Mouse (Mus musculus) limb, embryonic 14.5 days (tissue): ENCODE data around the gene Ctcfl. TPM values are rescaled to one million over a fixed set of nuclear protein-coding genes. Genes with fewer than 3 reads are reported as not detected.
A peak's percentile ranks its signal among the peaks of the same experiment; 100 is the strongest.

ENCODE experiments used
- ATAC-seq: fragments of 200-750 bp; cut with Nextera tagmentation; 2 replicates; pipeline ENCODE4 v1.8.0; 2017; ENCODE audit warnings: low read depth, moderate number of reproducible peaks, moderate TSS enrichment; ENCODE audit not compliant: low FRiP score
- DNase-seq: peaks from one replicate; pipeline ENCODE4 v3.0.0-alpha.2; 2015; ENCODE audit warnings: low spot score
- H3K27ac ChIP-seq: fragments of 300-500 bp; sonication (generic); replicated peaks from 2 replicates; pipeline ENCODE4 v1.5.1; 2014; ENCODE audit warnings: low read depth, mild to moderate bottlenecking, low read length, moderate library complexity, mixed read lengths
- H3K27me3 ChIP-seq: fragments of 300-500 bp; sonication (generic); 2 replicates; pipeline ENCODE4 v1.6.1; 2014; ENCODE audit warnings: low read length, mixed read lengths; ENCODE audit not compliant: control insufficient read depth, insufficient read depth
- H3K36me3 ChIP-seq: fragments of 300-500 bp; sonication (generic); 2 replicates; pipeline ENCODE4 v1.6.1; 2014; ENCODE audit warnings: mild to moderate bottlenecking, low read length, moderate library complexity, mixed read lengths; ENCODE audit not compliant: control insufficient read depth, insufficient read depth
- H3K4me1 ChIP-seq: fragments of 300-500 bp; sonication (generic); 2 replicates; pipeline ENCODE4 v1.6.1; 2014; ENCODE audit warnings: antibody characterized with exemption, low read length, mixed read lengths; ENCODE audit not compliant: control insufficient read depth, insufficient read depth
- H3K4me2 ChIP-seq: fragments of 300-500 bp; sonication (generic); replicated peaks from 2 replicates; pipeline ENCODE4 v1.6.1; 2014; ENCODE audit warnings: low read depth, mild to moderate bottlenecking, low read length, moderate library complexity; ENCODE audit not compliant: severe bottlenecking
- H3K4me3 ChIP-seq: fragments of 300-500 bp; sonication (generic); replicated peaks from 2 replicates; pipeline ENCODE4 v1.5.1; 2014; ENCODE audit warnings: low read length
- H3K9ac ChIP-seq: fragments of 300-500 bp; sonication (generic); 2 replicates; pipeline ENCODE4 v1.6.1; 2014; ENCODE audit warnings: mild to moderate bottlenecking, low read depth, low read length, moderate library complexity; ENCODE audit not compliant: severe bottlenecking
- H3K9me3 ChIP-seq: fragments of 300-500 bp; sonication (generic); 2 replicates; pipeline ENCODE4 v1.6.1; 2016; ENCODE audit warnings: low read length; ENCODE audit not compliant: control insufficient read depth
- POLR2A ChIP-seq: fragments of 200-500 bp; IDR thresholded peaks from 2 replicates; pipeline ENCODE4 v1.8.0; 2012; ENCODE audit warnings: inconsistent platforms, mild to moderate bottlenecking, moderate library complexity, borderline replicate concordance; ENCODE audit not compliant: insufficient read depth, insufficient read length; ENCODE audit errors: extremely low read depth
- WGBS: fragments of 180-500 bp; shearing (Covaris S2); extraction: QIAGEN DNeasy Blood & Tissue Kit; methylation state at CpG from one replicate; pipeline ENCODE4 v1.1.7; 2014; 5-methylcytosine and 5-hydroxymethylcytosine counted together
- polyA plus RNA-seq, 2 experiments: library from polyadenylated mRNA; depleted of rRNA in 1 of 2; stranded (reverse) in 1 of 2; unstranded in 1 of 2; fragments of >200 nt; fragmentation: Nextera tagmentation in 1 of 2; extraction: Ambion mirVana in 1 of 2; gene quantifications; 2 replicates each; pipeline versions ENCODE4 v1.2.1 to v1.2.3; 2012 to 2014

Ctcfl gene
- polyA plus RNA-seq, 2 experiments = not detected

- Histone ChIP-seq H3K4me1 (peaks cover 5% of the 10 kb centered on the region; the same call in 1 of the 2 replicates), H3K9ac (no peak overlapping the region), H3K36me3 (no peaks in the 10 kb centered on the region), H3K4me2 (no peak overlapping the region), H3K27me3 (no peaks in the 10 kb centered on the region), H3K4me3 (no peak overlapping the region), H3K9me3 (no peaks in the 10 kb centered on the region), H3K27ac (no peak overlapping the region)
- ATAC-seq = peak; percentile 61
- DNase-seq = peak; percentile 34
- TF ChIP-seq POLR2A = no peak
- WGBS = 25% methylated on average over 9 of the region's 10 CpGs
These were observed 38.5 kb downstream of the Ctcfl start for GRCm38 (mm10) chr2:173080785-173081241.

DNA sequence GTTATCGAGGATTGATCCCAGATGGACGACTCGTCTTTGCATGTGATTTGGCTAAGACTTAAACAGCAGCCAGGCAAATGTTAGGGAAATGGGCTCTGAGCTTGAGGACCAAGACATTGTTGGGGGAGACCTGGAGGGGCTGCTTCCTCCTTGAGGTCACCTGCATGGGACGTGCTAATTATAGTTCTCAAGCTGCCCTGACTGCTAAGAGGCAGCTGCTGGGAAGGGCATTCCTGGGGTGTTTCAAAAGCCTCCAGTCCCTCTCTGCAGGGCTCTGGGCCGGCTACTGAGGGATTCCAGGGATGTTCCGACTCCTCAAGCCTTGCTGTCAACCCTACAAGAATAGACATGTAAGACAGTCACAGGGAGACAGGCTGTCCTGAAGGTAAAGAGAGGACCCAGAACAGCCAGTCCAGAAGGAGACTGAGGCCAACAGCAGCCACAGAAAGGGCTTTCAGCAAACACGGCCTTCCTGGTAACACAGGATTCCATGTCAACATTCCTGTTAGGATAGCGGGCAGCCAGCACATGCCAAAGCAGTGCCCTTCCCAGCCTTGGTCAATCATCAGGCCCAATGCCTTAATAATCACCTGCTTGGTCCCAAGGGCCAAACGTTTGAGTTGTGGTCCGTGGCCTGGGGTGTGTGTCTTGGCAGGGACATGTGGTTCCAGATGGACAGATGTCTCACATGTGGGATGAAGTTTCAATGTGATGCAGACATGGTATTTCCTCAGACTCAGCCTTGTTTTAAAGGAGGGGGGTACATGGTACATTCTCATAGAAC is 39.4 kb downstream of the Ctcfl start:
- Histone ChIP-seq H3K9me3 (no peaks in the 10 kb centered on the region), H3K4me1 (peaks cover 5% of the 10 kb centered on the region; the same call in 1 of the 2 replicates), H3K27ac (no peak overlapping the region), H3K9ac (no peak overlapping the region), H3K4me2 (no peak overlapping the region), H3K36me3 (no peaks in the 10 kb centered on the region), H3K27me3 (no peaks in the 10 kb centered on the region), H3K4me3 (no peak overlapping the region)
- no peak for ATAC-seq
- DNase-seq = no peak
- 40% methylated on average over 10 of the region's 10 CpGs for WGBS
- TF ChIP-seq POLR2A = no peak

DNA sequence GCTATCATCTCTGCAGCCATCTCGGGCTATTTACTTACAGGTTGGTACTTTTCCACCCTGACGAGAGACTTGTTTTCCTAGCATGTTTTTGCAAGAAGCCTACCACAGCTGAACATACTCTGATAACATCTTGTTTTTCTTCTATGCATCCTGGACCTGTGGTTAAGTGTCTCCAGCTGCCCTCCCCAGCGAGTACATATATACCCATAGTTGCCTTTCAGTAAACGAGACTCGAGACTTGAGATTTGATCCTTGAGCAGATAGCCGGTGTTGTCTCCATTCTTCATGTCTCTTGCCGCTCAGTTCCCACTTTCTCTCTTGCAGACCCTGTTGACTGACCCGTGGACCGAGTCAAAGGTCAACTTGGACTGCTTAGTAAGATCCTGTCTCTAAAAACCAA is 42.4 kb downstream of the Ctcfl start:
- peaks cover 5% of the 10 kb centered on the region; the same call in 1 of the 2 replicates for H3K4me1 ChIP-seq
- no peak overlapping the region for H3K27ac ChIP-seq
- 85% methylated on average over 9 of the region's 9 CpGs for WGBS
- DNase-seq (no peak), ATAC-seq (no peak)
- no peak overlapping the region for H3K4me3 ChIP-seq
- H3K4me2 ChIP-seq = no peak overlapping the region
- no peaks in the 10 kb centered on the region for H3K36me3 ChIP-seq
- no peaks in the 10 kb centered on the region for H3K9me3 ChIP-seq
- no peak for TF ChIP-seq POLR2A
- no peaks in the 10 kb centered on the region for H3K27me3 ChIP-seq
- H3K9ac ChIP-seq = no peak overlapping the region

- Histone ChIP-seq H3K9me3 (no peaks in the 10 kb centered on the region), H3K9ac (no peak overlapping the region), H3K4me1 (no peaks in the 10 kb centered on the region), H3K27ac (no peak overlapping the region), H3K4me3 (no peak overlapping the region), H3K4me2 (no peak overlapping the region), H3K36me3 (no peaks in the 10 kb centered on the region), H3K27me3 (no peaks in the 10 kb centered on the region)
- DNase-seq = no peak
- no peak for TF ChIP-seq POLR2A
- WGBS = 45% methylated on average over 5 of the region's 5 CpGs
- no peak for ATAC-seq
These were observed 45.7 kb downstream of the Ctcfl start for GRCm38 (mm10) chr2:173073666-173074065.

GRCm38 (mm10) chr2:173072948-173073347 is 46.4 kb downstream of the Ctcfl start:
- no peak overlapping the region for H3K27ac ChIP-seq
- no peaks in the 10 kb centered on the region for H3K4me1 ChIP-seq
- no peaks in the 10 kb centered on the region for H3K27me3 ChIP-seq
- no peak for TF ChIP-seq POLR2A
- H3K36me3 ChIP-seq = no peaks in the 10 kb centered on the region
- no peak overlapping the region for H3K4me3 ChIP-seq
- DNase-seq = no peak
- WGBS = 93% methylated on average over 7 of the region's 7 CpGs
- no peak for ATAC-seq
- H3K4me2 ChIP-seq = no peak overlapping the region
- H3K9ac ChIP-seq = no peak overlapping the region
- H3K9me3 ChIP-seq = no peaks in the 10 kb centered on the region
